Mouse (Mus musculus) G1E-ER4 (cell line): ENCODE data around the gene Ssr1. TPM values are rescaled to one million over a fixed set of nuclear protein-coding genes. Genes with fewer than 3 reads are reported as not detected.

Experiments used
- GATA1 ChIP-seq: IDR thresholded peaks from one replicate; pipeline ENCODE4 v1.8.0; 2012; ENCODE audit warnings: low read length, inconsistent platforms
- polyA plus RNA-seq: library from polyadenylated mRNA; stranded (reverse); fragments of >175 nt; gene quantifications from 2 replicates; pipeline ENCODE4 v1.2.3, GENCODE M21; 2012

The Ssr1 gene
- polyA plus RNA-seq, 1 experiment, result 95.2 TPM

DNA sequence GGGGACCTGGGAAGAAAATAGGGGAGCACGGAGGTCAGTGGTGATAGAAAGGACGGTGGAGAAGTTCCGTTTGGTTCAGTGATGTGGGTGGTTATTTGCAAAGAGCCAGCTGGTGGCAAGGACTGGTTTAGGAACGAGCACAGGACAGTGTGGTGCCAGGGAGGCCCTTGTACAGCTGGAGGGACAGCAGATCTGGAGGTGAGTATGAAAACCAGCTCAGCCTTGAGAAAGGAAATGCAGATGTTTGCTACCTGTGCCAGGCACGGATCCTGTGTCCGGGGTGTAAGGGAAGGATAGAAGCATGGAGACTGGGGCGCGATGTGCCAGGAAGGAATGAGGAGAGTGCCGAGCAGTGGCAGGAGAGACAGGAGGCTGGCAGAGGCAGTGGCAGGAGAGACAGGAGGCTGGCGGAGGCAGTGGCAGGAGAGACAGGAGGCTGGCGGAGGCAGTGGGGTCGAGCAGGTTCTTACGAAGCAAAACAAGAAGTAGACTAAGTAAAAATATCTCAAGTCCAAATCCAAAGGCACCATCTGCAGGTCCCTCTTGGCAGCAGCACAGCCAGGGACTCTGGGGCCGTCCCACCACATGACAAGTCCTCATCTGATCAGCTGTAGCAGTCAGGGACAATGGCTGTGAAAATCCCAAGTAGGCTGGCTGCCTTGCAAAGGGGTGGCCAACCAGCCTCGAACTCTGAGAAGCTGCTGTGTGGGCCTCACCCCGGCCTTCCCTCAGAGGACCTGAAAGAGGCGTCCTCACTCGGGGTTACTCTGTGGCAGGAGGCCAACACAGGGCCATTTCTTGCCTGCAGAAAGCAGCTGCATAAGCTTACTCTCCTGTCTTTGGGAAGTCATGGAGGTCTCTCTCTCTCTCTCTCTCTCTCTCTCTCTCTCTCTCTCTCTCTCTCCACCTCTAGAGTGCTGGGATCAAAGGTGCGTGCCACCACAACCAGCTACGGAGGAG, 29.6 kb downstream of the Ssr1 start:
- TF ChIP-seq GATA1, result no peak

- no peak for TF ChIP-seq GATA1
Observed at GRCm38 (mm10) chr13:37963354-37964007, 30.5 kb downstream of the Ssr1 start.

- no peak for TF ChIP-seq GATA1
Observed at GRCm38 (mm10) chr13:37962541-37962940, 31.5 kb downstream of the Ssr1 start.

DNA sequence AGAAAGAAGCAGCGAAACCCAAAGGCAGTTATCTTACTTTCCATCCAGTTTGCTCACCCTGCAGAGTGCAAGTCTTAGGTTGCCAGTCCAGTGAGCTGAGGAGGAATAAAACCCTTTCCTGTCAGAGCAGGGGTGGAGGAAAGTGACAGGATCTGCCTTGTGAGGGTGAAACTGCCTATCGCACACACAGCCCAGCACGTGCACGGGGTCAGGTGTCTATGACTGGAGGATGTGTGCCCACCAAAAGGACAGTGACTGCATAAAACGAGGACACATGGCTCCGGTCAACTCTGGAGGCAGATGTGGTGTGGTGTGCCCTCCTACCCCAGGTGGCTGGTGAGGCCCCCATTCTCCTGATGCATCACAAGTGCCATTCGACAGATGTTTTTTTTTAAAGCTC, 34.1 kb downstream of the Ssr1 start:
- no peak for TF ChIP-seq GATA1

- TF ChIP-seq GATA1, result no peak
Observed at GRCm38 (mm10) chr13:37959239-37959907, 34.6 kb downstream of the Ssr1 start.

GRCm38 (mm10) chr13:37958498-37959238, 35.3 kb downstream of the Ssr1 start:
- no peak for TF ChIP-seq GATA1

GRCm38 (mm10) chr13:37954318-37954717, 39.7 kb downstream of the Ssr1 start:
- TF ChIP-seq GATA1, result no peak

GRCm38 (mm10) chr13:37952981-37953380, 41.0 kb downstream of the Ssr1 start:
- TF ChIP-seq GATA1, result no peak

GRCm38 (mm10) chr13:37946734-37947133, 47.3 kb downstream of the Ssr1 start:
- no peak for TF ChIP-seq GATA1

DNA sequence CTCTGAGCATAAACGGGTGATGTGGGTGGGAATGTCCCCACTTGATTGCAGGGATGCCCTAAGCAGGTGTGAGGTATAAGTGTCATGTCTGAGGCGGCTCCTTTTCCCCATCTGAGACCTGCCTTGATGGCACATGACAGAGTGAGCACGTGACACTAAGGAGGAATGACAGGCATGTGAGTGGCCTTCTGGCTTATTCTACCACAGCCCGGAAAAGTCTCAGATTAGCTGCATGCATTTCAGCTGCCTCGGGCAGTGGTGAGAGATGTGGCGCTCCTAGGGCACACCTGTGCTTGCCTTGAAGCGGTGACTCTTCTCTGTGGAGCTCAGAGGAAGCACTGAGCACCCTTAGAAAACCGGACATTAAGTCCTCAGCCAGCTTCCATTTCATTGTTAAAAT, 48.6 kb downstream of the Ssr1 start:
- TF ChIP-seq GATA1, result no peak

DNA sequence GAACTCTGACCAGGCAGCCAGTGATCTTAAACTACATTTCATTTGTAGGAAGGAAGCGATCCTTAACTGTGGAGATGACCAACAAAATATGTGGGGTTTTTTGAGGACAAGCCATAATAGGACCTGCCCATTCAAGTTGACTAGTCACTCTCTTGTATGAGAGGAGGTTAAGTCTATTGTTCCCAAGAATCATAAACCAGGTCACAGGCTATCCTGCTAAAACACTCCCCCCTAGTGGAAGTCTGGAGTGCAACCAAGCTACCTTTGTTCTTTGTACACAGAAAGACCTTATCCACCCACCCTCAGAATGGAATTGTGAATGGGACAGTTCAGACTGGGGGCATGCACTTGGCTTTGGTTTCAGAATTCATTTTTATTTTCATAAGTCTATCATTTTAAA, 49.7 kb downstream of the Ssr1 start:
- no peak for TF ChIP-seq GATA1

DNA sequence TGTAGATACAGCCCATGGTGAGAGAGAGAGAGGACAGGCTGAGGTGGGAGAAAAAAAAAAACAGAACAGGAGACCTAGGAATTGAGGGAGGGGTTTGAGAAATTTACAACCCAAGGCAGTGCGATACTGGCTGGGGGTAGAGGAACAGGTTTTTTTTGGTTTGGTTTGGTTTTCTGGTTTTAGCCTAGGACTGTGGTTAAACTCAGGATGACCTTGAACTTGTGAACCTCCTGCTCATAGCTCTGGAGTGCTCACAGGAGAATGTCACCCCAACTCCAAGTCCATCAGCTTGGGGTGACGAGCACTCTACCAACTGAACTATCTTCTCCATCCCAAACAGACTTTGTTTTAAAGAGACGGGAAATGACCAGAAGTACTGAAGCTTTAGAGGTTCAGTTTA, 50.6 kb downstream of the Ssr1 start:
- TF ChIP-seq GATA1, result no peak

- TF ChIP-seq GATA1, result no peak
Observed at GRCm38 (mm10) chr13:37942887-37943331, 51.1 kb downstream of the Ssr1 start.

- TF ChIP-seq GATA1, result no peak
Observed at GRCm38 (mm10) chr13:37941950-37942886, 51.8 kb downstream of the Ssr1 start.
